Mouse (Mus musculus) adrenal gland (tissue): Measurements from ENCODE around the gene Cpn1.

ENCODE experiments used
- intact Hi-C: fragments of 180-260 bp; cut with DNase I; formaldehyde crosslinking; loops from one replicate; pipeline ENCODE4 v1.15.1; 2025

The Cpn1 gene

DNA sequence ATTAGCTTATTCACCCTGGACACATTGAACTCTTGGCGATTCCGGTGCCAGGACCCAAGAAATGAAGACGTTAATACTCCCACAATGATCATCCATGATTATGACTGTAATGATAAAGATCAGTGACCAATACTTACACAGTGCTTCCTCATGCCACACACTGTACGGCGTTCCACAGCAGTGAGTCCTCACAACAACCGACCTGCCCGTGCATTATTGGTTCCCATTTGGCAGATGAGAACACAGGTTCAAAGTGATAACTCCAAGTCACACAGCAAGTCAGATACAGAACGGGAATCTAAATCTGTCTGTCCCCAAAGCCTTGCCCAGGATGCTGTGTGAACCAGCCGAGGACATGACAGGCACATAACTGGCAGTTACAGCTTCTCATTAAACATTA is 71.4 kb downstream of the Cpn1 start:
- intact Hi-C loops = no loop called here

DNA sequence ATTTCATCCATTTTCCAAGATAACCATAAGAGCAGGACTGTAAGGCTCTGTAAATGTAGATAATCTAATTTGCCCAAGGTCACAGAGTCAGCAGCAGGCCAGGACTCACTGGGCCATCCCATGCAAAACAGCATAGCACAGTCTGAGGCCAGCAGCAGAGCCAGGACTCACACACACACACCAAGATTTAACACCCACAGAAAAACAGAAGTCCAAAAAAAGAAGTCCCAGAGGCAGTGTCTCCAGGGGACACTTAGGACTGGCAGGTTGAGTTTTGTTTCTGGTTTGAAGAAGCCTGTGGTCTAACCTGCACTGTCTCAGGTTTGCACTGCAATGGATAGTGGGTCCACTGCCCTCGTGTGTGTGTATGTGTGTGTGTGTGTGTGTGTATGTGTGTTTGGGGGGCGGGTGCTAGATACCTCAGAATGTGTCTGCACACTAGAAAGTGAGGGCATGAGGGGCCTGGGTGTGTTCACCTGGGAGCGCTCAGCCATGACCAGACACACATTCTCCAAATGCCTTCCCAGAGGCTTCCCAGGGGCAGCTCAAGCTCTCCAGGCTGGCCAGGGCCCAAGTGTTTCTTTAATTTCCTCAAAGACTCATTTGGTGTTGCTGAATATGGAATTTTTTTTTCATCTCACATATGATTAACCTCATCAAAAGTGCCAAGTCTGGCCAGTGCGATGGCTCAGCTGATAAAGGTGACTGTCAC is 73.4 kb downstream of the Cpn1 start:
- intact Hi-C loops = no loop called here

DNA sequence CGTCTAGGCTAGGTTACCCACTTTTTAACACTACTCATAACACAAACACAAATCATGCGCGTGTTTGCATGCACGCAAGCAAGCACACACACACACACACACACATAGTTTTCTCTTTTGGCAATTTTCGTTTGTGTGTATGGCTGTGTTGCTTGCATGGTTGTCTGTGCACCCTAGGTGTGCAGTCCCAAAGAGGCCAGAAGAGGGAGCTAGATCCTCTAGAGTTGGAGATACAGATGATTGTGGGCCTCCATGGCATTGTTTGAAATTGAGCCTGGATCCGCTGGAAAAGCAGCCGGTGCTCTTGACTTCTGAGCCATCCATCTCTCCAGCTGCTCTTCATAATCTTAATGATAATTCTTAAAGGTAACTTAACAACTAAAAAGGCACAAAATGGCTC is 79.9 kb downstream of the Cpn1 start:
- intact Hi-C loops = loop anchor here (5.0 kb wide), 2 partner anchors 36 to 54 kb away; partner anchors contain the start of gene Dnmbp
